Mouse (Mus musculus) adipocyte (in vitro differentiated cells): Measurements from ENCODE around the gene Pnrc2.

Source experiments
- DNase-seq: peaks from one replicate; pipeline ENCODE4 v3.0.0-alpha.2; 2016; ENCODE audit warnings: low spot score

Gene Pnrc2

GRCm38 (mm10) chr4:135873526-135874202 lies at the start of gene Pnrc2:
TSS of gene Pnrc2 (minus strand) at chr4:135873850.
- DNase-seq = peak; percentile 89

- peak; percentile 33 for DNase-seq
These were observed 48.5 kb upstream of the Pnrc2 start for GRCm38 (mm10) chr4:135922190-135922589.

GRCm38 (mm10) chr4:135921257-135922120 lies 47.8 kb upstream of the Pnrc2 start:
- peak; percentile 81 for DNase-seq

GRCm38 (mm10) chr4:135920304-135921241 lies 46.9 kb upstream of the Pnrc2 start, which contains the start of gene Fuca1:
TSS of gene Fuca1 (plus strand) at chr4:135920735.
- peak; percentile 95 for DNase-seq

GRCm38 (mm10) chr4:135919280-135919639 lies 45.6 kb upstream of the Pnrc2 start:
- DNase-seq = no peak

GRCm38 (mm10) chr4:135918635-135919279 lies 45.1 kb upstream of the Pnrc2 start:
- no peak for DNase-seq

GRCm38 (mm10) chr4:135913433-135913832 lies 39.8 kb upstream of the Pnrc2 start:
- DNase-seq = no peak

- DNase-seq = no peak
These were observed 39.2 kb upstream of the Pnrc2 start for GRCm38 (mm10) chr4:135912835-135913234.

GRCm38 (mm10) chr4:135912164-135912563 lies 38.5 kb upstream of the Pnrc2 start:
- no peak for DNase-seq

GRCm38 (mm10) chr4:135911531-135911930 lies 37.9 kb upstream of the Pnrc2 start:
- DNase-seq = no peak

GRCm38 (mm10) chr4:135909326-135910066 lies 35.8 kb upstream of the Pnrc2 start:
- no peak for DNase-seq

- DNase-seq = peak; percentile 26
These were observed 33.0 kb upstream of the Pnrc2 start for GRCm38 (mm10) chr4:135906633-135907032.

GRCm38 (mm10) chr4:135904810-135905209 lies 31.2 kb upstream of the Pnrc2 start:
- no peak for DNase-seq

GRCm38 (mm10) chr4:135902606-135903242 lies 29.1 kb upstream of the Pnrc2 start:
- DNase-seq = no peak

GRCm38 (mm10) chr4:135900008-135900407 lies 26.4 kb upstream of the Pnrc2 start:
- DNase-seq = no peak

GRCm38 (mm10) chr4:135899050-135899448 lies 25.4 kb upstream of the Pnrc2 start:
- DNase-seq = no peak

- DNase-seq = no peak
These were observed 24.9 kb upstream of the Pnrc2 start for GRCm38 (mm10) chr4:135898380-135899049.

- DNase-seq = no peak
These were observed 22.5 kb upstream of the Pnrc2 start for GRCm38 (mm10) chr4:135896157-135896556.

- no peak for DNase-seq
These were observed 21.5 kb upstream of the Pnrc2 start, which contains the start of gene Cnr2 for GRCm38 (mm10) chr4:135895071-135895571. TSS of gene Cnr2 (plus strand) at chr4:135895394.
